Mouse (Mus musculus) midbrain, postnatal 0 days (tissue): Measurements from ENCODE around the gene Ezr. TPM values are rescaled to one million over a fixed set of nuclear protein-coding genes. Genes with fewer than 3 reads are reported as not detected.

ENCODE experiments used
- ATAC-seq: fragments of 200-750 bp; cut with Nextera tagmentation; 2 replicates; pipeline ENCODE4 v1.8.0; 2017; ENCODE audit warnings: moderate number of reproducible peaks, mild to moderate bottlenecking, moderate TSS enrichment, moderate library complexity; ENCODE audit not compliant: low FRiP score
- DNase-seq: peaks from one replicate; pipeline ENCODE4 v3.0.0-alpha.2; 2015; ENCODE audit warnings: low spot score
- H3K27ac ChIP-seq: fragments of 300-500 bp; sonication (generic); 2 replicates; pipeline ENCODE4 v1.5.1; 2014; ENCODE audit warnings: low read depth, mild to moderate bottlenecking, low read length, mixed read lengths
- H3K27me3 ChIP-seq: fragments of 300-500 bp; sonication (generic); 2 replicates; pipeline ENCODE4 v1.6.1; 2014; ENCODE audit warnings: low read length, control low read depth, mixed read lengths; ENCODE audit not compliant: insufficient read depth
- H3K36me3 ChIP-seq: fragments of 300-500 bp; sonication (generic); 2 replicates; pipeline ENCODE4 v1.6.1; 2014; ENCODE audit warnings: low read length, control low read depth, mixed read lengths; ENCODE audit not compliant: insufficient read depth
- H3K4me1 ChIP-seq: fragments of 300-500 bp; sonication (generic); 2 replicates; pipeline ENCODE4 v1.6.1; 2014; ENCODE audit warnings: mild to moderate bottlenecking, control low read depth, antibody characterized with exemption, low read length, mixed read lengths; ENCODE audit not compliant: insufficient read depth
- H3K4me2 ChIP-seq: fragments of 300-500 bp; sonication (generic); 2 replicates; pipeline ENCODE4 v1.6.1; 2014; ENCODE audit warnings: low read depth, mild to moderate bottlenecking, low read length, mixed read lengths; ENCODE audit not compliant: poor library complexity, severe bottlenecking
- H3K4me3 ChIP-seq: fragments of 300-500 bp; sonication (generic); 2 replicates; pipeline ENCODE4 v1.5.1; 2014; ENCODE audit warnings: low read depth, mild to moderate bottlenecking, low read length, moderate library complexity
- H3K9ac ChIP-seq: fragments of 300-500 bp; sonication (generic); replicated peaks from 2 replicates; pipeline ENCODE4 v1.6.1; 2014; ENCODE audit warnings: mild to moderate bottlenecking, low read length, moderate library complexity, mixed read lengths; ENCODE audit not compliant: poor library complexity, severe bottlenecking
- H3K9me3 ChIP-seq: fragments of 300-500 bp; sonication (generic); 2 replicates; pipeline ENCODE4 v1.6.1; 2016; ENCODE audit warnings: low read length, control low read depth
- CTCF ChIP-seq: IDR thresholded peaks from 2 replicates; pipeline ENCODE4 v1.5.1; 2016; ENCODE audit warnings: antibody characterized with exemption, mild to moderate bottlenecking
- WGBS: fragments of 180-500 bp; shearing (Covaris S2); extraction: QIAGEN DNeasy Blood & Tissue Kit; methylation state at CpG from one replicate; pipeline ENCODE4 v1.1.7; 2014; 5-methylcytosine and 5-hydroxymethylcytosine counted together
- polyA plus RNA-seq: library from polyadenylated mRNA; unstranded; fragments of >200 nt; fragmentation: Nextera tagmentation; extraction: Ambion mirVana; gene quantifications from 2 replicates; pipeline ENCODE4 v1.2.1, GENCODE M21; 2015
- total RNA-seq: library from RNA; depleted of rRNA; stranded (reverse); fragments of >200 nt; gene quantifications from 2 replicates; pipeline ENCODE4 v1.2.3, GENCODE M21; 2014

Gene Ezr
- total and polyA plus RNA-seq, 2 experiments from 2014 or later, result 28.5 to 33.8 TPM

GRCm38 (mm10) chr17:6755176-6755575 is 27.4 kb downstream of the Ezr start:
- no peak for DNase-seq
- peaks cover 2% of the 10 kb centered on the region; the same call in 1 of the 2 replicates for H3K36me3 ChIP-seq

GRCm38 (mm10) chr17:6752375-6752774 is 30.2 kb downstream of the Ezr start:
- H3K27ac ChIP-seq, result no peak overlapping the region
- no peak overlapping the region for H3K4me3 ChIP-seq
- peaks cover 2% of the 10 kb centered on the region; the same call in 1 of the 2 replicates for H3K36me3 ChIP-seq
- ATAC-seq (no peak), DNase-seq (peak; percentile 21)
- 35% methylated on average over 7 of the region's 7 CpGs for WGBS
- no peak overlapping the region for H3K9ac ChIP-seq
- no peaks in the 10 kb centered on the region for H3K27me3 ChIP-seq
- TF ChIP-seq CTCF, result no peak
- no peak overlapping the region for H3K4me2 ChIP-seq
- no peaks in the 10 kb centered on the region for H3K4me1 ChIP-seq
- H3K9me3 ChIP-seq, result no peaks in the 10 kb centered on the region

More at GRCm38 (mm10) chr17:6755176-6755575, 27.4 kb downstream of the Ezr start:
- WGBS, result 93% methylated on average over 9 of the region's 9 CpGs
- no peak for ATAC-seq
- Histone ChIP-seq H3K4me3 (no peak overlapping the region), H3K9ac (no peak overlapping the region), H3K4me1 (no peaks in the 10 kb centered on the region), H3K9me3 (no peaks in the 10 kb centered on the region), H3K27me3 (no peaks in the 10 kb centered on the region), H3K4me2 (no peak overlapping the region), H3K27ac (no peak overlapping the region)
- no peak for TF ChIP-seq CTCF

GRCm38 (mm10) chr17:6751221-6751859 is 31.2 kb downstream of the Ezr start:
- DNase-seq (no peak), ATAC-seq (no peak)
- Histone ChIP-seq H3K9me3 (no peaks in the 10 kb centered on the region), H3K4me2 (no peak overlapping the region), H3K9ac (no peak overlapping the region), H3K4me3 (no peak overlapping the region), H3K27ac (no peak overlapping the region), H3K27me3 (no peaks in the 10 kb centered on the region), H3K4me1 (peaks cover 4% of the 10 kb centered on the region; the same call in 1 of the 2 replicates), H3K36me3 (peaks cover 2% of the 10 kb centered on the region; the same call in 1 of the 2 replicates)
- 83% methylated on average over 11 of the region's 11 CpGs for WGBS
- no peak for TF ChIP-seq CTCF

- H3K4me2 ChIP-seq, result no peak overlapping the region
- H3K4me1 ChIP-seq, result peaks cover 10% of the 10 kb centered on the region; the same call in 1 of the 2 replicates
- no peak overlapping the region for H3K4me3 ChIP-seq
- no peak for ATAC-seq
- TF ChIP-seq CTCF, result no peak
- no peak overlapping the region for H3K9ac ChIP-seq
- WGBS, result 86% methylated on average over 17 of the region's 17 CpGs
- H3K9me3 ChIP-seq, result no peaks in the 10 kb centered on the region
- H3K36me3 ChIP-seq, result peaks cover 2% of the 10 kb centered on the region; the same call in 1 of the 2 replicates
- no peak for DNase-seq
- H3K27ac ChIP-seq, result no peak overlapping the region
- no peaks in the 10 kb centered on the region for H3K27me3 ChIP-seq
Measured at GRCm38 (mm10) chr17:6748779-6749464, 33.7 kb downstream of the Ezr start.

- Histone ChIP-seq H3K4me2 (no peak overlapping the region), H3K9ac (no peak overlapping the region), H3K9me3 (no peaks in the 10 kb centered on the region), H3K4me3 (no peak overlapping the region), H3K4me1 (peaks cover 10% of the 10 kb centered on the region; the same call in 1 of the 2 replicates), H3K27ac (no peak overlapping the region), H3K27me3 (no peaks in the 10 kb centered on the region), H3K36me3 (no peaks in the 10 kb centered on the region)
- WGBS, result 35% methylated on average over 7 of the region's 7 CpGs
- TF ChIP-seq CTCF, result no peak
- ATAC-seq, result no peak
- peak; percentile 39 for DNase-seq
Measured at GRCm38 (mm10) chr17:6747478-6747877, 35.1 kb downstream of the Ezr start.
